Mouse (Mus musculus): ENCODE measurements at regions not wholly inside any gene's neighbourhood (a gene's known extent, or its start where the extent isn't known, plus 50 kb on each side); places are given as distances from the start of the nearest gene placed in this dataset.

- Histone ChIP-seq H3K9ac (ENCODE audit: low read length) (no peak overlapping the region), H3K4me2 (ENCODE audit: low read depth) (no peak overlapping the region), H3K4me3 (ENCODE audit: low read depth, low read length) (no peak overlapping the region), H3K27ac (ENCODE audit: low read depth, low read length) (no peak overlapping the region), H3K36me3 (ENCODE audit: control insufficient read depth, insufficient read depth, low read length) (no peaks in the 10 kb centered on the region), H3K4me1 (ENCODE audit: control insufficient read depth, insufficient read depth, low read length) (no peaks in the 10 kb centered on the region), H3K9me3 (ENCODE audit: control insufficient read depth, low read length) (no peaks in the 10 kb centered on the region), H3K27me3 (ENCODE audit: control insufficient read depth, insufficient read depth, low read length) (no peaks in the 10 kb centered on the region)
- 83% methylated on average over 4 of the region's 4 CpGs for WGBS
- DNase-seq (ENCODE audit: low spot score) (no peak), ATAC-seq (ENCODE audit: insufficient read depth, low FRiP score, low TSS enrichment) (no peak)
Measured at GRCm38 (mm10) chr2:45775691-45776090, 658.5 kb upstream of the Zeb2 start.

- H3K4me2 ChIP-seq (ENCODE audit: low read depth) = no peak overlapping the region
- H3K4me3 ChIP-seq (ENCODE audit: low read depth, low read length) = no peak overlapping the region
- H3K4me1 ChIP-seq (ENCODE audit: control insufficient read depth, insufficient read depth, low read length) = no peaks in the 10 kb centered on the region
- H3K36me3 ChIP-seq (ENCODE audit: control insufficient read depth, insufficient read depth, low read length) = no peaks in the 10 kb centered on the region
- no peaks in the 10 kb centered on the region for H3K9me3 ChIP-seq (ENCODE audit: control insufficient read depth, low read length)
- WGBS = 88% methylated on average over 3 of the region's 3 CpGs
- H3K9ac ChIP-seq (ENCODE audit: low read length) = no peak overlapping the region
- ATAC-seq (ENCODE audit: insufficient read depth, low FRiP score, low TSS enrichment) (no peak), DNase-seq (ENCODE audit: low spot score) (no peak)
- H3K27me3 ChIP-seq (ENCODE audit: control insufficient read depth, insufficient read depth, low read length) = no peaks in the 10 kb centered on the region
- H3K27ac ChIP-seq (ENCODE audit: low read depth, low read length) = no peak overlapping the region
Measured at GRCm38 (mm10) chr2:45774416-45774815, 657.2 kb upstream of the Zeb2 start.

- no peaks in the 10 kb centered on the region for H3K36me3 ChIP-seq (ENCODE audit: control insufficient read depth, insufficient read depth, low read length)
- no peaks in the 10 kb centered on the region for H3K27me3 ChIP-seq (ENCODE audit: control insufficient read depth, insufficient read depth, low read length)
- no peak overlapping the region for H3K9ac ChIP-seq (ENCODE audit: low read length)
- no peak overlapping the region for H3K27ac ChIP-seq (ENCODE audit: low read depth, low read length)
- no peaks in the 10 kb centered on the region for H3K4me1 ChIP-seq (ENCODE audit: control insufficient read depth, insufficient read depth, low read length)
- ATAC-seq (ENCODE audit: insufficient read depth, low FRiP score, low TSS enrichment) = no peak
- WGBS = 78% methylated on average over 1 of the region's 1 CpGs
- H3K4me3 ChIP-seq (ENCODE audit: low read depth, low read length) = no peak overlapping the region
- no peak for DNase-seq (ENCODE audit: low spot score)
- no peaks in the 10 kb centered on the region for H3K9me3 ChIP-seq (ENCODE audit: control insufficient read depth, low read length)
- no peak overlapping the region for H3K4me2 ChIP-seq (ENCODE audit: low read depth)
Measured at GRCm38 (mm10) chr2:45757176-45757575, 640.0 kb upstream of the Zeb2 start.

GRCm38 (mm10) chr2:45756395-45756794, 639.2 kb upstream of the Zeb2 start:
- Histone ChIP-seq H3K4me1 (ENCODE audit: control insufficient read depth, insufficient read depth, low read length) (no peaks in the 10 kb centered on the region), H3K36me3 (ENCODE audit: control insufficient read depth, insufficient read depth, low read length) (no peaks in the 10 kb centered on the region), H3K4me2 (ENCODE audit: low read depth) (no peak overlapping the region), H3K9ac (ENCODE audit: low read length) (no peak overlapping the region), H3K27me3 (ENCODE audit: control insufficient read depth, insufficient read depth, low read length) (no peaks in the 10 kb centered on the region), H3K4me3 (ENCODE audit: low read depth, low read length) (no peak overlapping the region), H3K9me3 (ENCODE audit: control insufficient read depth, low read length) (no peaks in the 10 kb centered on the region), H3K27ac (ENCODE audit: low read depth, low read length) (no peak overlapping the region)
- WGBS = 75% methylated on average over 3 of the region's 3 CpGs
- ATAC-seq (ENCODE audit: insufficient read depth, low FRiP score, low TSS enrichment) = no peak
- DNase-seq (ENCODE audit: low spot score) = no peak

GRCm38 (mm10) chr2:45751746-45752145, 634.6 kb upstream of the Zeb2 start:
- H3K4me2 ChIP-seq (ENCODE audit: low read depth) = no peak overlapping the region
- WGBS = 69% methylated on average over 2 of the region's 2 CpGs
- no peaks in the 10 kb centered on the region for H3K9me3 ChIP-seq (ENCODE audit: control insufficient read depth, low read length)
- no peaks in the 10 kb centered on the region for H3K36me3 ChIP-seq (ENCODE audit: control insufficient read depth, insufficient read depth, low read length)
- DNase-seq (ENCODE audit: low spot score) (no peak), ATAC-seq (ENCODE audit: insufficient read depth, low FRiP score, low TSS enrichment) (no peak)
- H3K27me3 ChIP-seq (ENCODE audit: control insufficient read depth, insufficient read depth, low read length) = no peaks in the 10 kb centered on the region
- no peaks in the 10 kb centered on the region for H3K4me1 ChIP-seq (ENCODE audit: control insufficient read depth, insufficient read depth, low read length)
- no peak overlapping the region for H3K4me3 ChIP-seq (ENCODE audit: low read depth, low read length)
- no peak overlapping the region for H3K27ac ChIP-seq (ENCODE audit: low read depth, low read length)
- H3K9ac ChIP-seq (ENCODE audit: low read length) = no peak overlapping the region

- WGBS = 91% methylated on average over 2 of the region's 2 CpGs
Measured at GRCm38 (mm10) chr2:45749379-45749778, 632.2 kb upstream of the Zeb2 start.

GRCm38 (mm10) chr2:45747263-45748236, 630.4 kb upstream of the Zeb2 start:
- no peaks in the 10 kb centered on the region for H3K27me3 ChIP-seq (ENCODE audit: control insufficient read depth, insufficient read depth, low read length)
- DNase-seq (ENCODE audit: low spot score) (no peak), ATAC-seq (ENCODE audit: insufficient read depth, low FRiP score, low TSS enrichment) (no peak)
- H3K4me2 ChIP-seq (ENCODE audit: low read depth) = no peak overlapping the region
- no peak overlapping the region for H3K9ac ChIP-seq (ENCODE audit: low read length)
- H3K27ac ChIP-seq (ENCODE audit: low read depth, low read length) = no peak overlapping the region
- no peak overlapping the region for H3K4me3 ChIP-seq (ENCODE audit: low read depth, low read length)
- no peaks in the 10 kb centered on the region for H3K4me1 ChIP-seq (ENCODE audit: control insufficient read depth, insufficient read depth, low read length)
- H3K36me3 ChIP-seq (ENCODE audit: control insufficient read depth, insufficient read depth, low read length) = no peaks in the 10 kb centered on the region
- WGBS = 72% methylated on average over 7 of the region's 7 CpGs
- no peaks in the 10 kb centered on the region for H3K9me3 ChIP-seq (ENCODE audit: control insufficient read depth, low read length)

More at GRCm38 (mm10) chr2:45749379-45749778, 632.2 kb upstream of the Zeb2 start:
- Histone ChIP-seq H3K27ac (ENCODE audit: low read depth, low read length) (no peak overlapping the region), H3K4me2 (ENCODE audit: low read depth) (no peak overlapping the region), H3K9me3 (ENCODE audit: control insufficient read depth, low read length) (no peaks in the 10 kb centered on the region), H3K36me3 (ENCODE audit: control insufficient read depth, insufficient read depth, low read length) (no peaks in the 10 kb centered on the region), H3K27me3 (ENCODE audit: control insufficient read depth, insufficient read depth, low read length) (no peaks in the 10 kb centered on the region), H3K9ac (ENCODE audit: low read length) (no peak overlapping the region), H3K4me1 (ENCODE audit: control insufficient read depth, insufficient read depth, low read length) (no peaks in the 10 kb centered on the region), H3K4me3 (ENCODE audit: low read depth, low read length) (no peak overlapping the region)
- ATAC-seq (ENCODE audit: insufficient read depth, low FRiP score, low TSS enrichment) = no peak
- no peak for DNase-seq (ENCODE audit: low spot score)

- Histone ChIP-seq H3K4me1 (ENCODE audit: control insufficient read depth, insufficient read depth, low read length) (no peaks in the 10 kb centered on the region), H3K36me3 (ENCODE audit: control insufficient read depth, insufficient read depth, low read length) (no peaks in the 10 kb centered on the region), H3K9ac (ENCODE audit: low read length) (no peak overlapping the region), H3K4me2 (ENCODE audit: low read depth) (no peak overlapping the region), H3K9me3 (ENCODE audit: control insufficient read depth, low read length) (no peaks in the 10 kb centered on the region), H3K27ac (ENCODE audit: low read depth, low read length) (no peak overlapping the region), H3K4me3 (ENCODE audit: low read depth, low read length) (no peak overlapping the region), H3K27me3 (ENCODE audit: control insufficient read depth, insufficient read depth, low read length) (no peaks in the 10 kb centered on the region)
- no peak for ATAC-seq (ENCODE audit: insufficient read depth, low FRiP score, low TSS enrichment)
- WGBS = 80% methylated on average over 4 of the region's 4 CpGs
- no peak for DNase-seq (ENCODE audit: low spot score)
Measured at GRCm38 (mm10) chr2:45746606-45747005, 629.4 kb upstream of the Zeb2 start.

GRCm38 (mm10) chr2:45736278-45736677, 619.1 kb upstream of the Zeb2 start:
- H3K4me2 ChIP-seq (ENCODE audit: low read depth) = no peak overlapping the region
- ATAC-seq (ENCODE audit: insufficient read depth, low FRiP score, low TSS enrichment) = no peak

More at GRCm38 (mm10) chr2:45736278-45736677, 619.1 kb upstream of the Zeb2 start:
- Histone ChIP-seq H3K4me3 (ENCODE audit: low read depth, low read length) (no peak overlapping the region), H3K27me3 (ENCODE audit: control insufficient read depth, insufficient read depth, low read length) (no peaks in the 10 kb centered on the region), H3K9me3 (ENCODE audit: control insufficient read depth, low read length) (no peaks in the 10 kb centered on the region), H3K36me3 (ENCODE audit: control insufficient read depth, insufficient read depth, low read length) (no peaks in the 10 kb centered on the region), H3K27ac (ENCODE audit: low read depth, low read length) (no peak overlapping the region), H3K9ac (ENCODE audit: low read length) (no peak overlapping the region), H3K4me1 (ENCODE audit: control insufficient read depth, insufficient read depth, low read length) (no peaks in the 10 kb centered on the region)
- 34% methylated on average over 2 of the region's 2 CpGs for WGBS
- DNase-seq (ENCODE audit: low spot score) = no peak
